Mouse (Mus musculus) ovary, postnatal 36 days (tissue): ENCODE data around the gene Golm1.
"Not testable (repeated sequence)": the region's sequence is repeated elsewhere in the genome, so short reads cannot be mapped to it uniquely, and the experiment has no call there.

Source experiments
- DNase-seq: peaks from one replicate; pipeline ENCODE4 v3.0.0; 2022; ENCODE audit warnings: low spot score, mixed read lengths

Golm1 gene

DNA sequence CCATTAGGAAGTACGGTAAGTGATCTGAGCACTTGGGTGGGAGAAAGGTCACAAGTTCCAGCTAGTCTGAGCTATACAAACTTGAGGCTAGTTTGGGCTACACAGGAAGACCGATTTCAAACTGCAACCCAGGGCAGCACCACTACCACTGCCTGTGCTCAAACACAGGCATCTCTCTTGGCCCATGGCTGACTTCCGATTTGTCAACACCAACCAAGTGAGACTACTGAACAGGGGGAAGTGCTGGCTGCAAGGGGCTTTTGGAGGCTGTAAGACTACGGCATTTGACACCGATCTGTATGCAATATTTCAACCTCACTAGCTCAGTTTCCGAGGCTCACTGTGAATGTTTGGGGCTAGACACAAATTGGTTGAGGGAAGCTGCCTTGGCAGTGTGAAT is 28.1 kb downstream of the Golm1 start:
- no peak for DNase-seq

DNA sequence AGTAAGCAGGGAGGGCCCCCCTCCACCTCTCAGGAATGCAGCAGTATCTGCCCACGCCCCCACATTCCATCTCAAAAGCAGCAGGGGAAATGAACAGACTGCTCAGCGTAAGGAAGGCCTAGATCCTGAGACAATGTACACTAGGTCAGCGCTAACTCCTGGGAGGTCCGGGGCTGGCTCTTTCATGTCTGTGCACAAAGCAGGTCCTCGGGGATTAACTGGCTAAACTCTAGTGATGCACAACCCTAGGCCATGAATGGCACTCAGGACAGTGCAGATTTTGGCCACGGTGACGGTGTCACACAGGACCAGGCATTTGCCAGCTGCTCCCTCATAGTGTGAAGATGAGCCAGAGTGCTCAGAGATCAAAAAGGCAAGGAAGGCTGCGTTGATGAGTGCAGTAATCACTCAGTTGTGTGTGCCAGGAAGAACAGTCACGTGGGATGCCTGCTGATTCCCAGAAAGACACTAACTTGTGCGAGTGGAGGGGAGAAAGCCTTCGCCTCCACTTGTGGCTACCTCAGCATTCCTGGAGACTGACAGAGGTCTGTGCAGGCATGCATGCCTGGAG is 28.9 kb downstream of the Golm1 start:
- DNase-seq, result no peak

GRCm38 (mm10) chr13:59645491-59645890 is 30.1 kb downstream of the Golm1 start:
- DNase-seq, result no peak

GRCm38 (mm10) chr13:59642818-59643217 is 32.8 kb downstream of the Golm1 start:
- DNase-seq, result no peak

- no peak for DNase-seq
Measured at GRCm38 (mm10) chr13:59640178-59640440, 35.5 kb downstream of the Golm1 start.

- DNase-seq, result no peak
Measured at GRCm38 (mm10) chr13:59639368-59640177, 36.0 kb downstream of the Golm1 start.

GRCm38 (mm10) chr13:59637800-59638199 is 37.8 kb downstream of the Golm1 start:
- DNase-seq, result no peak

- DNase-seq, result no peak
Measured at GRCm38 (mm10) chr13:59634637-59635036, 41.0 kb downstream of the Golm1 start.

DNA sequence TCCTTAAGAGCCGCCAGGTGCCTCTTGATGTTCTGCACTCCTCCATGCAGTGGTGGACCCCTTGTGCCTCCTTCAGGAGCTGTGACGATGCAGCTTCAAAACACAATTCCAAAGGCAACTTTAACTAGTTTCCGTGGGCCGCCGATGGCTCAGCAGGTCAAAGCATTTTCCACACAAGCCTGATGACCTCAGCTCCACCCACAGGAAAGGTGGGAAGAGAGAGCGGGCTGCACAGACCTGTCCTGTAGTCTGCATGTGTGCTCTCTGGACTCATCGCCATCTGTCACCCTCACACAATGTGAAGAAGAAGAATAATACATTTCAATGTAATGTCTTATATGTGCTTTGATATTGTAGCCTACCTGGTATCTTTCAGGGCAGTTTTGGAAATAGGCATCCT is 48.9 kb downstream of the Golm1 start:
- no peak for DNase-seq

DNA sequence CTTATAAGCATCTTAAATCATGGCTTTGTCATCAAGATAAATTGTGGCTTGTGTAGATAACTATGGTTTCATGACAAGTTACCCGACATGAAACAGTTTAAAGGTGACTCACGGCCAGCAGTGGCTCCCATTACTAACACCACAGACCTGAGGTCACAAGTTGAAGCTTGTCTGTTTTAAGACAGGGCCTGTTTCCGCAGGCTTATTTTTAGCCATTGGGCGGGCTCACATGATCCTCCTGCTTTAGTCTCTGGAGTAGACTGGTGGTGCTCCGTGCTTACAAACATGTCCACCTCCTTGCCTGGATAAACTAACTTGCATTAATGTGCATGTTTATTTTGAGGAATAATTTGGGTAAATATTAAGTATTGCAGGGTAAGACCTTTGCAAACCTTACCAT is 50.7 kb downstream of the Golm1 start:
- no peak for DNase-seq

DNA sequence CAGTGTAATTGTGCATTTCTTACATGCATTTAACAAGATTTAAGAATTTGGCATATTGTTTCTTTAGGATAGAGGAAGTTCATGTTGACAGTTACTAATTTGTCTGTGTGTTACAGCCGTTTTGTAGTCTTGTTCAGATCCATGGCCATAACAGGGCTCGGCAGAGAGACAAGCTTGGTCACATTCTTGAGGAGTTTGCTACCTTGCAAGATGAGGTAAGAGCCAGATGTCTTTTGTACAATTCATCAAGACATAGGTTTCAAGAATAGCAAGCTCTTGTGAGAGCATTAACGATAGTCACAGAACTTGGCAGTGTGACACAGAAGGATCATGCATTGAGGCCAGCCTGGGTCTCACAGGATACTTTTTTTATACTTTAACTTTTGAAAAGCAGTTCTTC is 51.2 kb downstream of the Golm1 start:
- no peak for DNase-seq

- DNase-seq, result no peak
Measured at GRCm38 (mm10) chr13:59621643-59622489, 53.7 kb downstream of the Golm1 start.

GRCm38 (mm10) chr13:59618463-59618862 is 57.1 kb downstream of the Golm1 start:
- DNase-seq, result no peak

- DNase-seq, result no peak
Measured at GRCm38 (mm10) chr13:59615554-59615953, 60.1 kb downstream of the Golm1 start.

DNA sequence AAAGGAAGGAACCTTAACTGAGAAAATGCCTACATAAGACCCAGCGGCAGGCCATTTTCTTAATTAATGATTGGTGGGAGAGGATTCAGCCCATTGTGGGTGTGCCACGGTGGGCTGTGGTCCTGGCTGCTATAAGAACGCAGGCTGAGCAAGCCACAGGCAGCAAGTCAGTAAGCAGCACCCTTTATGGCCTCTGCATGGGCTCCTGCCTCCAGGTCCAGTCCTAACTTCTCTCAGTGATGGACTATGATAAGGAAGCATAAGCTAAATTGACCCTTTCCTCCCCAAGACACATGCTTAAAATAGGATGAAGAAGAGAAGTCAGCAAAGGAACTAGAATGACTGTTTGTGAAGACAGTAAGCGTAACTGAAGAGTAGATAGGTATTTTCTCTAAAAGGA is 60.5 kb downstream of the Golm1 start:
- no peak for DNase-seq

GRCm38 (mm10) chr13:59613868-59614267 is 61.7 kb downstream of the Golm1 start:
- no peak for DNase-seq

GRCm38 (mm10) chr13:59610437-59610836 is 65.2 kb downstream of the Golm1 start:
- DNase-seq, result no peak

- DNase-seq, result no peak
Measured at GRCm38 (mm10) chr13:59609885-59610284, 65.7 kb downstream of the Golm1 start.

- DNase-seq, result no peak
Measured at GRCm38 (mm10) chr13:59605221-59605922, 70.2 kb downstream of the Golm1 start.

- DNase-seq, result no peak
Measured at GRCm38 (mm10) chr13:59604511-59604910, 71.1 kb downstream of the Golm1 start.

GRCm38 (mm10) chr13:59603096-59603495 is 72.5 kb downstream of the Golm1 start:
- DNase-seq, result no peak

DNA sequence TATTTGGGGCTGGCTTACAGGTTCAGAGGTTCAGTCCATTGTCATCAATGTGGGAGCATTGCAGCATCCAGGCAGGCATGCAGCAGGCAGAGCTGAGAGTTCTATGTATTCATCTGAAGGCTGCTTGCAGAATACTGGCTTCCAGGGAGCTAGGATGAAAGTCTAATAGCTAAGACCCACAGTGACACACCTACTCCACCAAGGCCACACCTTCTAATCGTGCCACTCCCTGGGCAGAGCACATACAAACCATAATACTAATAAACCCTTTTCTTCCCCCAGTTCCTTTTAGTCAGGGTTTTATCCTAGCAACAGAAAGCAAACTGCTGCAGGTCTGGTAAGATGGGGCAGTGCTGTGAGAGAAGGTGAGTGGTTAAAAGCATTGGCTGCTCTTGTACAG is 83.0 kb downstream of the Golm1 start:
- no peak for DNase-seq

DNA sequence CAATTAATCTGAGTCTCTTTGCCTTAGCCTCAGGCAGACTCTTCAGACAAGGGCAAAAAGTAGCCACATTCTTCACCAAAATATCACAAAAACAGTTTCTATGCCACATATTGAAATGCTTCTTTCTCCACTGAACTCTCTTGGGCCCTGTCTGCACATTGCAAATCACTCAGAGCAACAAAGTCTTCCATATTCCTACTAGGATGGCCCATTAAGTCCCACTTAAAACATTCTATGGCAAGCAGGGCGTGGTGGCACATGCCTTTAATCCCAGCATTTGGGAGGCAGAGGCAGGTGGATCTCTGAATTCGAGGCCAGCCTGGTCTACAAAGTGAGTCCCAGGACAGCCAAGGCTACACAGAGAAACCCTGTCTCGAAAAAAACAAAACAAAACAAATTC is 83.6 kb downstream of the Golm1 start:
- not testable (repeated sequence) for DNase-seq
